Mouse (Mus musculus): Measurements from ENCODE around the gene Grik4.

Gene Grik4

DNA sequence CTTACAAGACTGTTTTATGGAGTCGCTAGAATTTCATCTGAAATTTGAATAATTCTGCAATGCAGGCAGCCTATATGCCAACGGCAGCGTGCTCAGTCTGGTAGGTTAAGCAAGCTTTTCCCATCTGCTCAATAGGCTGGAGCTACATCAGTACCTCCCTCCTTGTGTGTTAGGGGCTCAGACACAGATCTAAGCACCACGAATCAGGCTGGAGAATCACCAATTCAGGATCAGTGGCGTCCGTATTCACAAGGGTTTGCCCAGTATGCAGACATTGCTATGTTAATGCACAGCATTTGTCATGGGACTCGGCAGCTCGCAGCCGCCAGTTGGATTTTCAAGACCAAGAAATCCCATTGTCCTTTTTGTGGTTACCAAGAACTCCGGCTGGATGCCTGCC, 399.8 kb downstream of the Grik4 start:
- DNase-seq = no peak

DNA sequence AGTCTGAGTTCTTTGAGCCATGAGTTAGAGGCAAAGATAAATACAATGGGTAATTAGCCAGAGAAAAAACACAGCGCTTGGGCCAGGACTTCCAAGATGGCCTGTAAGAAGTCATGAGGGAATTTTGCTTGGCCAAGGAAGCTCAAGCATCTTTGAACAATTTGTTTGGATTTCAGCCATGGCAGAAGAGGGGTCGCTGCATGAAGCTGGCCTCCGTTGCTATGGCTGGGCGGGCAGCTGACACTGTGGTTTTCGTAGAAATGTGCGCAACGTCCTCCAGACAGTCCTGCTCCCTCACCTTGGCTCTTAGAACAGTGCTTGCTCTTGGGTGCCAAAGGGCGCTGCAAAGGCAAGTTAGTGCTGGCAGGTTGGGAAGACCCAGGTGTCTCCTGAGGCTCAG, 410.8 kb downstream of the Grik4 start:
- no peak for DNase-seq

DNA sequence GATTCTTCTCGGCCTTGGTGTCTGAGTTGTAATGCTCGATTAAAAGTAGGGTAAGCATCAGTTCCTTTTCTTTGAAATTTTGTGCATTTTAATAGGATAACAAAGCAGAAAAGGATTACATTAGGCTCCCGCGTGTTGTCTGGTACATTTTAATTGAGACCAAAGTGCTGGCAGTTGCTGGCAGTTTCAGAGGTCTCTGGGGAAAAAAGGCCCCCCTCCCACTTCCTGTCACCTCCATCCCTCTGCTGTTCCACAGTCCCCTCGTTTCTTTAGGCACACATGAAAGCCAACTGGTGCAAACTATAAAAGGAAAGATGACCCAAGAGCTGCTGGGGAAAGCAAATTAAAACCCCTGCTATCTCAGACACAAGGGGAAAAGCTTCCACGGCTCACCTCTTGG, 411.3 kb downstream of the Grik4 start:
- DNase-seq = no peak

DNA sequence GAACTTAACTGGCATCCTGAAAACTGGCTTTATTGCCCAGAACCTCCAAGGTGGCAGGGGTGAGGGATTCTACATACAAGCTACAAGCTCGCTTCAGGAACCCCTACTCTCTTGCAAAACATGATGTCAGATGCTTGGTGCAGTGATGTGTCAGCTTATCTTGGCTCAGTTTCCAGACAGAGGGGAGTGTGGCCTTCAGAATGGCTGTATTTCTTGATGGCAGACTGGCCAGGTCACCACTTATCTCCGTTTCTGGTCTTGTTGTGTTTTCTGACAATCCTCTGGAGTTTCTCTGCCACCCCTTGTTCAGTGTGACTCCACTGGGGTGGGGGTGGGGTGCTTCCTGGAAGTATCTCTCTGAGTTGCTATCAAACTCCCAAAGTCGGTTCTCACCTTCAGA, 412.3 kb downstream of the Grik4 start:
- DNase-seq = no peak

DNA sequence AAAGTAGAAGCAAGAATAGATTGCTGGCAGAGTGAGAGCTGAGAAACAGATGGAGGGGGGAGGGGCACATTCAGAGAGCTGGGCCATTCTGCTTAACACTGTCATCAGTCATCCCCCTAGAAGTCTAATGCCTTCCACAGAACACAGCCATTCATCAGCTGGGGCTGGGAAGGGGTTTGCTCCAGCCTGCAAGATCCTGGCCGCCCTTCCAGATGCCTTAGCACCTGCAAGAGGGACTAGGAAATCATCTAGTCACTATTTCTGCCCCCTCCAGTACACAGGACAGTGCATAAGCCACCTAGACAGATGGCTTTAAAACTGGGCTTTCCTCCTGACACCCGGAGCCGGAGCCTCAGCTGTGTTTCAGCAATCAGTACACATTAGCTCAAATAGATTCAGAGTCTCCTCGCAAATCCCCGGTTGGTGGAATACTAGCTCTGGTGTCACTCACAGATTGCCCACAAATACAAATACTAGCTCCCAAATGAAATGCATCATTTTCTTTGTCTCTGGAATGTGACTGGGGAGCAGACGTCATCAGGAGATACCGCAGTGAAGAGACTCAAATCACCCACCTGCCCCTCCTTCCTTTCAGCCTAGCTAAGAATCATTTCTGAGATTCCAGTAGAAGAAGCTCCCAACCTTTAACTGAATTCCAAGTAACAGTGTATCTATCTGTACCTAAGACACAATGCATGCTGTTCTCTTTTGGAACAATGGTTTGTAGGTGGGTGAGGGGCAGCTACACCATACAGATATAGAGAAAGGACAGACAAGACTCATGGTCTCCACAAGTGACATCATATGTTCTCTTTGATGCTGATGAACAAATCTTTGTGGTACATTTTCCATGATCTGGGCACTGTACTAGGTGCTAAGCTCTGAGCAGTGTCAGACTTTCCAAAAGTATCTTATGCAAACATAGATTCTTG, 413.8 kb downstream of the Grik4 start:
- DNase-seq = no peak

DNA sequence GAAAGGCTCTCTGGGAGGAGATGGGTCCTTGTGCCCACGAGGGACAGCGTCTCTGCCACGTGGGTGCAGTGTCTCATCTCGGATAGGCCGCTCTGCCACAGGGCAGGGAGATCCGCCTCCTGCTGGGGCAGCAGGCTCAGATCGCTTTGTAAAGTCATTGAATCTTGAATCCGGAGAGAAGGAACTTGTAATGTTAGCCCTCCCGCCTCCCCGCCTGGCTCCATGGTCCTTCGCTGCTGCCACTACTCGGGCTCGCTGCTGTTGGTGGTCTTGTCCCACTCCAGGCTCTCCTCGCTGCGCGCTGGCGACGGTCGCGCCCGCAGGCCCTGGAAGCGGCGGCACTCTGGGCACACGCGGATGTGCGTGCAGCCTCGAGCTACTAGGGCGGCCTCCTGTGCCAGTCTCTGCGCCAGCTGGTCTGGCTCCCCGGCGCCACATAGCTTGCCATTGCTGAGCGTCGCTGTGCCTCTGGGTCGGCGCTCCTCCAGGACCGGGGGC, 423.7 kb downstream of the Grik4 start:
- peak; percentile 19 for DNase-seq

DNA sequence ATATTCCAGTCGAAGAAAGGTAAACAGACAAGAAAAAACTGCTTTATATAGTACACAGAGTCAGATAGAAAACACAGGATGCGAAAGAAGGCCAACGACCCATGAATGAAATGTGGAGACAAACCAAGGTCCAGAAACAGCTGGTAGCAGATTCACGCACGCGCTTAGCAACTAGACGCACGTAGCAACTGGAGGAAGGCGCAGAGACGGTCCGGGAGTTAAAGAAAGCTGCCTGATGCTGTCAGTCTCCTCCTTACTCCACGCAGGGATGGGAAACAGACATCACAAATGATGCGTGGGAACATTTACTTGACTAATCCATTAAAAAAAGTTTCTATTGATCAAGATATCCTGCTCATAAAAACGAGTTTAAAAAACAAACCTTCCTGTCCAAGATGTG, 426.1 kb downstream of the Grik4 start:
- no peak for DNase-seq

DNA sequence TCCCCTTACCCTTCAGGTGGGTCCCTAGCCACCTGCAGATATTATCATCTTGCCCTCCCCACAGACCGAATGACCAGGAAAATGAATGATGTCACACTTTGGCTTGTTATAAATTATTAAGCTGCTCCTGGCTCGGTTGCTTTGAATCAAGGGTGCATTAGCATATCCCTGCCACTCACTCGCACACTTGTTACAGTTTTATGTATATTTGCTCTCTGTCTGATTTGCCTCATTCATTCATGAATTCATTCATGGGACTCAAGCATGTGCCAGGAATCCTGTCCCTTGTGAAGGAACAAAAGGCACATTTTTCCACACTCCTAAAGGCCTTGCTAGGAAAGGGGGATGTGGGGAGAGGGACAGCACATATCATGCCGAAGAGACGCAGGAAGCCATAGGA, 431.1 kb downstream of the Grik4 start:
- peak; percentile 32 for DNase-seq

DNA sequence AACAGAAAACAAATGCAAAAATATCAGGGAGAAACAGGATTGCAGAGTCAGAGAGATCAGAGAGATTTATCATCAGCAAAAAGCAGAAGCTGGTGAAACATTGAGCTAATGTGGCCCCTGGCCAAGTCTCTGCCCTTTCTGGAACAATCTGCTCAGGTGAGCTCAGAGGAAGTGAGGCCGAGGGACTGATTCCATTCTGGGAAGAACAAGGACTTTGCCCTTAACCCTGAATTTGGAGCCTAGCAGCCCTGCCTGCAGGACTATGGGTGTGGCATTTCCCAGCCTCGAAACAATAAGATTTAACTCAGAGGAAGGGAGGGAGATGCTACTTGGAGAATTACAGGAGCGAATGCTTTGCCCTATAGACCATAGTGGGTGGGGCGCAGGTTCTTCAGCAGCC, 432.0 kb downstream of the Grik4 start:
- peak; percentile 92 for DNase-seq

DNA sequence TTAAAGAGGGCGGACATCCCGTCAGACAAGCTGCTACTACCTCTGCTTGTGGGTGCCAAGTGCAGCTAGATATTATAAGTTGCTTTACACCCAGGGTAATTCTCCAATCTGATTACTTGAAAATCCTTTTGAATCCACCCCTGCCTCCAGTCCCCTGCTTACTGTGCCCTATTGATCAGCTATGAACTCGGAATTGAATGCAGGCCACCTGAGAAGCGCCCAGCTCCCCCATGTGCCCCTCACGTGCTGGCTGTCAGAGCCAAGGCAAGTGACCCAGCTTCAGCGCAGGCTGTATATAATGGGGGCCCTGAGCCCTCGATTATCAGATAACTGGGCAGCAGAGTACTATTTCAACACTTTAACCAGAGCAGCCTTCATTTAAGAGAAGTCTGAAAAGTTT, 436.1 kb downstream of the Grik4 start:
- DNase-seq = no peak

DNA sequence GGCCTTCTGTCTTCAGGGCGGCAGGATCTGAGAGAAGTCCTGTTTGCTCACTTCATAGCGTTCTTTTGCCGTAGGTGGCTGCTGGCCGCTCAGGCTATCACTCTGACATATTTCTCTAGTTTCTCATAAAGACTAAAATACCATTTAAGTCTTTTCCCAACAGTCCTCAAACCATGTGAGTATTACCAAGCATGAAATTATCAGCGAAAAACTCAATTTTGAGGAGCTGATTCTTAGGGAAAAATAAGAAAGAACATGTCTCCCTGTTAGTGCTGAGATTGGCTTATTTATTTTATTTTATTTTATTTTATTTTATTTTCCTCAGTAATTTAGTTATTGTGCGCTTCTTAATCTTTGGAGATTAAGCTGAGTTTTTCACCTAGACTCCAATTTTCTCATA, 436.6 kb downstream of the Grik4 start, which contains the start of gene Tbcel:
TSS of gene Tbcel (minus strand) at position 101 of the 400 bp plus-strand sequence.
- no peak for DNase-seq

DNA sequence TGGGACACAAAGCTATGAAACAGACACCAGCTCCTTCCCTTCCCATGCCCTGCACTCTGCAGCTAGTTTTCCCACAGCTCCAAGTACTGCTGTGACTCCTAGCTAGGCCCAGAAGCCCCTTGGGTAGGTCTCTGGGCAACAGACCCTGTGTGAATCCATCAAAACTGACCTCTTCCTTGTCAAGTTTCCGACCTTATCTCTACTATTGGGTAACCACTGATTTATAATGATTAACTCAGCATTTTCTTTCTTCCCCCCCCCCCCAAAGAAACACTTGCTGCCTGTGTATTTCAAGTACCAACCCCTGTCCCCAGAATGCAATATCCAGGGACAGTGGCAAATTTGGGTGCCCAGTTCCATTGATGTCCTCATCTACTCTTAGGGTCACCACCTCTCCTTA, 437.3 kb downstream of the Grik4 start:
- DNase-seq = no peak

DNA sequence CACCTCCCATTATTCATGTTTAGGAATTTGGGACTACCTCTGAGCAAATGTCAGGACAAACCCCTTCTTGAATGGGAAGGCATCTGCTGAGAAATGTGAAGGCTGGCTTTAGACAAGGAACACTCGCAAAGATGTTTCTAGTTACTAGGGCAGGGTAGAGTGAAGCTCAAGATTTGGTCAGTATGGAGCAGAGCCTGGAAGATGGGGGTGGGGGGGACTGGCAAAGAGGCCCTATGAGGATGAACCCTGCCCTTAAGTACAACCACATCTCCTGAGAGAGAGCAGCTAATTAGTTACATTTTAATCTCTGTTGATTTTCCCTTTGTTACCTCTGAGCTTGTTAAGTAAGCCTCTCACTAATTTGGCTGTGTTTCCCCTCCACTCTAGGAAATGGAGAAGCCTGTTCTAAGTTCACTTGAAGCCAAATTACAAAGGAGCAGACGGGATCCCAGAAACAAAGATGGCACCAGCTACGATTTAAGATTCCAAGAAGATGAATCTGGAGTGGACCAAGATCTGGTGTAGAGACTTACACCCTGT, 439.3 kb downstream of the Grik4 start:
- DNase-seq = peak; percentile 70

DNA sequence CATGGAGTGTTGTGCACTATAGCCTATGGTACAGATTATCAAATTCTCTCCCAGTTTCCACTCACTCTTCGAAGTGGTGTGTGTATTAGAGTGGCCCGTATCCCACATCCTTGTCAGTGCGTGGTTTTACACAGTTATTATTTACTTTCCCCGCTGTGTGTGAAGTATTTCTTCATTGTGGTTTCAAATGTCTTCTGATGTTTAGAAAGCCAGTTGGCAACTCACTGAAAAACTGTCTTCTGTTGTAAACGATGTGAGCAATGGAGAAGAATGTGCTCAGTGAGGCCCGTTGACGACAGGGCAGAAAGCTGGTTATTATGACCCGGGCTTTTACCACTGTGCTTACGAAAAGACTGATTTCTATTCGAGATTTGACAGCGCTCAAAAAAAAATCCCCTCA, 439.7 kb downstream of the Grik4 start:
- DNase-seq = no peak

DNA sequence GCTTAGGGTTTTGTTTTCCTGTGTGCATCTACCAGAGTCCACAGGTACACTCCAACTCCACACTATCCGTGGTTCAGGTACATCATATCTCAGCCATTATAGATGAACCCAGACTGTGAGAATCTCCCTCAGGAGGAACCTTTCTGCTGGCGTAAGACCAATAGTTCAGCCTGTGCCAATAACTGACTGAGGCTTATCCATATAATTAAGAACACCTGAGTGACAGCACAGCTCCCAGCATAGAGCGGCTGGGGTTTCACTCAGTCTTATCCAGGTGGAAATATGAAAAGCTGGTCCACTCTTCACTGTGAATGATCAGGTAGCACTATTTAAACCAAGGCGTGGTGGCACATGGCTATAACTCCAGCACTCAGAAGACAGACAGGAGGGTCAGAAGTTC, 440.6 kb downstream of the Grik4 start:
- no peak for DNase-seq

DNA sequence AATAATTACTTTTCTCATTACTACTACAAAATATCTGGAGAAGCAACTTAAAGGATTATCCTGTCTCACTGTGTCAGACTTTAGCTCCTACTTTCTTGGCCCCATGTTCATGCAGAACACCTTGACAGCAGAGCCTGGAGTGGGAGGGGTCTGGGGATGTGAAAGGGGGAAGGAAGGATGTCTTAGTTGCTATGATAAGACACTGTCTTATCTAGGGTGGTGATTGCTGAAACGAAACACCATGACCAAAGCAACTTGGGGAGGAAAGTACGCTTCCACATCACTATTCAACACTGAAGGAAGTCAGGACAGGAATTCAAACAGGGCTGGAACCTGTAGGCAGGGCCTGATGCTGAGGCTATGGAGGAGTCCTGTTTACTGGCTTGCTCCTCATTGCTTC, 448.0 kb downstream of the Grik4 start:
- no peak for DNase-seq

DNA sequence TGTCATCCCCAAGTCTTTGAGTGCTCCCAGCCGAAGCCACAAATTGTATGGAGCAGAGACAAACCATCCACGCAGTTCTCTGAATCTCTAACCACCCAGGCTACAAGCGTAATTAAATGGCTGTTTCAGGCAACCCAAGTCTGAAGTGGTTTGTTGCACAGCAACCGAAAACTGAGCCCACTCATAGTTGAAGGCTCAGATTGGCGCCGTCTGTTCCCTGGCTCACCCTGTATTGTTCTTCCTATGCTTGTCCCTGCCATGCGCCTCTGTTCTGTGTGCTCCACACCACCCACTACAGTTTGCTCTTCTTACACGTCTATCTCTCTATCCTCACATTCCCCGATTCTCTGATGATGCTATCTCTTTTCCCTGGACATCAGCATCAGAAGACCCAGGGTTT, 452.5 kb downstream of the Grik4 start:
- no peak for DNase-seq

DNA sequence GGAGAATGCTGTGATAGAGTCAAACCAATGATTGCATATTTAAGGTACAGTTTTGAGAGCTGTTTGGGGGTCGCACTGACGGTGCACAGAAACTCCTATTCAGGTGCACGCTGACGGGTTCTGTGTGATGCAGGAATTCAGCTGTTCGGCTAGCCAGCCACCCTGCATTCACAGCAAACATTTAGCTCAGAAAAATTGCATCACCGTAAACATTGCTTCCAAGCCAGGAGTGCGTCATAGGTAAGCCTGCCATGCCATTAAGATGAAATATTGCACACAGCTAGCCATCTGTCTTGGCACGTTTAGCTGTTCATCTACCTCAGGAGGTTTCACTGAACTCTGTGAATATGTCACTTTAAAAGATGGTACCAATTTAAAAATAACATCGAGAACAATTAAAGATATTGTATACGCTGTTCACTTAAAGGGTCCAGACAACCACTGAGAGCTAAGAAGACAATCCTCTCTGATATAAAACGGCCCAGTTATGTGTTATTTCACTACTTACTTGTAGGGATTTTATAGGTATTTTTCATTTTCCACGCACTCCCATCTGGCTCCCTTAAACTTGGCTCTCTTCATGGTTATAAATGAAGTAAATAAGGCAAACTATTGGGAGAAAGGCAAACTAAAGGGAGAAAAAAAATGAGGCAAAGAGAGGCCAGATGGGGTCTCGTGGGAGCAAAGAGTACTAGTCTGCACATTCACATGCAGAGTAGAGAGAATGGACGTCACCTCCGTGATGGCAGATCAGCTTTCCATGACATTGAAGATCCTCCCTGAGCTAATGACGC, 453.5 kb downstream of the Grik4 start:
- DNase-seq = no peak

DNA sequence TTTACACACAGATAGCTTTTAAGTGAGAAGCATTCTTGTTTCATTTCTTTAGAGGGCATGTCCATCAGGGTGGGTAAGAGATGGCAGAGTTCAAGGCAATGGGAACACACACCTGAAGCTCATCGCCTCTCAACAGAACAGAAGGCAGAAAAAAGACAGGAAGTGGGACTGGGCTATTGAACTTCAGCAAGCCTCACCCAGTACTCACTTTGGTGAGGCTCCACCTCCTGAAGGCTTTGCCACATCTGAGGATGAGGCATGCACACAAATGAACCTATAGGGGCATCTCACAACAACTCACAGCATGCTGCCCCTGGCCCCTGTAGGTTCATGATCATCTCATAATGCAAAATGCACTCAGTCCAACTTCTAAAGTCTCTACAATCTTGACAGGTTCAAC, 456.2 kb downstream of the Grik4 start:
- no peak for DNase-seq

DNA sequence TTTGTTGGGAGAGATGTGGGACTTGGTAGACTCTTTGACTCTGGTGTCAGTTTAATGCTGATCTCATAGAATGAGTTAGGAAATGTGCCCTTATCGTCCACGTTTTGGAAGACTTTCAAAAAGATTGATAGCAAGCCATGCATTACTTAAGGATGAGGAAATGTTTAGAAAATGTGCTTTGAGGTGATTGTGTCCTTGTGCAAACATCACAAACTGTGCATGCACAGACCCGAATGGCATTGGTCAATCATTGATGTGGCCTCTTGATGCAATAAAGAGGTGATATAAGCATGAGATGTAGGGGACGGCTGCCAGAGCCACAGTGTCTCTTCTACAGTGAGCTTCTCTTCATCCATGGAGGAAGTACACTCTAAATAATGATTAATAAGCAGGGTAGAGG, 457.4 kb downstream of the Grik4 start:
- DNase-seq = no peak

DNA sequence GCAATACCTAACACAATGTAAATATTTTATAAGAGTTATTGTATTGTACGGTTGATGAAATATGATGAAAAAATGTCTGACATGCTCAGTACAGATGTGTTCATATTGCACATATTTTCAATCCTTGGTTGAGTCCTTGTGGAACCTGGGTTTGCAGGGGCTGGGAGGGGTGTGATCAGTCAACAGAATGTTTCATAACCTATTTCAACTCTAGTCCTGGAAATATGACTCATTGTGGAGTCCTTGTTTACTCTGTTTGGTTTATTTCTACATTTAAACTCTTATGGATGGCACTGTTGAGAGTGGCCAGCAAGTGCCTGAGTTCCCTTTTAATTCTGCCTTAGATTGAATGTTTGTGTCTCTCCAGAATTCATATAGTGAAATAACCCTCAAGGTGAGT, 459.6 kb downstream of the Grik4 start:
- no peak for DNase-seq

DNA sequence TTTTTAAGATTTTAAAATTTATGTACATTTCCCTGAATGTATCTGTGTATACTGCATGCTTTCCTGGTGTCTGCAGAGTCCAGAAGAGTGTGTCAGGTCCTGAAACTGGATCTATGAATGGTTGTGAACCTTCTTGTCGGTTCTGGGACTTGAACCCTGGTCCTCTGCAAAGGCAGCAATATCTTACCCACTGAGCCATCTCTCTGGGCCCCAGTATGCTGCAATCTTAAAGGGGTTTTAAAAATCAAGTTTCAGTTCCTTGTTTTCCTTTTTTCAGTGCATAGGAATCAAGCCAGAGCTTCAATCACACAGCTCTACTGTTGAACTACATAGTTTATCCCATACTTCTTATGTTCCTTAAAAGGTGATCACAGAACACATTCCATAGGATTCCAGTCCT, 461.3 kb downstream of the Grik4 start:
- no peak for DNase-seq

DNA sequence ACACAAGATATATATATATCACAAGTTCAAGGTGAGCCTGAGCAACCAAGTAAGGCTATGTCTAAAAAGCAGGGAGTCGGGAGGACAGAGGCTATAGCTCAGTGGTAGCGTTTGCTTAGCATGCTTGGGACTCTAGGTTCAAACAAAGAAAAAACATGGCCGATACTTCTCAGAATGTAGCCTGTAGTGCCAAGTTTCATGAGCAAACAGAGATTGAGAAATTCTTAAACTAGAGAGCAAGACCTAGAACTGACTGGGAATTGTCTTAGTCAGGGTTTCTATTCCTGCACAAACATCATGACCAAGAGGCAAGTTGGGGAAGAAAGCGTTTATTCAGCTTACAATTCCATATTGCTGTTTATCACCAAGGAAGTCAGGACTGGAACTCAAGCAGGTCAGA, 468.1 kb downstream of the Grik4 start:
- no peak for DNase-seq

DNA sequence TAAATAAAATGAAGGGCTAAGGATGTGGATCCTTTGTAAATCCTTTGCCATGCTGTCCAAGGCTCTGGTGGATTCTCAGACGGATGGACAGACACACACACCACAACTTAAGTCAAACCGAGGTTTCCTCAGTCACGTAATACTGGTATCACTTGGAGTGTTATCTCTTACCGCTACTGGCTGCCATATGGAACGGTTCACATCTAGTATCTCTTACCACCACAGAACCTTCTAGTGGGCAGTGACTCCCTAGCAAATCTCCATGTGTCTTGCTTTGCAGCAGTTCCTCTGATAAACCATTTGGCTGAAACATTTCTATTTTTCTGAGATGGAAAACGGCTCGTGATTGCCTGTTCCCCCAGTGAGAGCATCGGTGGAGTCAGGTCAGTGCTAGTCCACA, 470.0 kb downstream of the Grik4 start:
- DNase-seq = no peak
